Mouse (Mus musculus) heart, postnatal 25 days (tissue): ENCODE data around the gene Adcy7. TPM values are rescaled to one million over a fixed set of nuclear protein-coding genes. Genes with fewer than 3 reads are reported as not detected.

Experiments
- DNase-seq: peaks from one replicate; pipeline ENCODE4 v3.0.0; 2022; ENCODE audit warnings: low spot score
- intact Hi-C: fragments of 180-260 bp; cut with DNase I; formaldehyde crosslinking; loops from one replicate; pipeline ENCODE4 v1.15.1; 2025
- total RNA-seq, 2 experiments: library from RNA; stranded (reverse); gene quantifications; 2 replicates each; pipeline ENCODE4 v1.2.3; 2021

Adcy7 gene
- total RNA-seq, 2 experiments from 2014 or later = 7.0 to 8.8 TPM

- intact Hi-C loops = loop anchor here (2.0 to 5.0 kb wide), 2 partner anchors 258 to 335 kb away; partner anchors contain the start of gene Cyld
- no peak for DNase-seq
Measured at GRCm38 (mm10) chr8:88362446-88363150, 90.4 kb downstream of the Adcy7 start.

- no peak for DNase-seq
Measured at GRCm38 (mm10) chr8:88369221-88369620, 97.0 kb downstream of the Adcy7 start.

GRCm38 (mm10) chr8:88369805-88370204, 97.6 kb downstream of the Adcy7 start:
- no peak for DNase-seq
- intact Hi-C loops = no loop called here

More at GRCm38 (mm10) chr8:88369221-88369620, 97.0 kb downstream of the Adcy7 start:
- intact Hi-C loops = no loop called here

- no peak for DNase-seq
- intact Hi-C loops = no loop called here
Measured at GRCm38 (mm10) chr8:88371522-88371921, 99.3 kb downstream of the Adcy7 start.

- intact Hi-C loops = no loop called here
- DNase-seq = no peak
Measured at GRCm38 (mm10) chr8:88376836-88377582, 104.8 kb downstream of the Adcy7 start.

Other genes with a start within 250 kb of the Adcy7 start
- 10 to 100 TPM; 32.2 to 35.6 TPM for gene Cnep1r1, start 153.6 kb upstream of the Adcy7 start, total RNA-seq
- gene Heatr3, start 134.5 kb upstream of the Adcy7 start, total RNA-seq = 10 to 100 TPM; 20.0 to 20.3 TPM
- 10 to 100 TPM; 15.6 to 17.8 TPM for gene Tent4b, start 73.2 kb upstream of the Adcy7 start, total RNA-seq
- 10 to 100 TPM; 83.5 to 88.0 TPM for gene Brd7, start 89.8 kb downstream of the Adcy7 start, total RNA-seq
- 1 to 10 TPM; 2.9 to 3.9 TPM for gene Nkd1, start 249.0 kb downstream of the Adcy7 start, total RNA-seq